Mouse (Mus musculus) embryonic fibroblast, embryonic 13.5 days (primary cell): ENCODE results near the gene Guk1.

ENCODE experiments used
- CTCF ChIP-seq: IDR thresholded peaks from 2 replicates; pipeline ENCODE4 v1.5.1; 2011; ENCODE audit warnings: mild to moderate bottlenecking, control low read depth, low read length, moderate library complexity, borderline replicate concordance; ENCODE audit not compliant: insufficient read depth
- POLR2A ChIP-seq: IDR thresholded peaks from 2 replicates; pipeline ENCODE4 v1.6.1; 2011; ENCODE audit warnings: low read depth, mild to moderate bottlenecking, control low read depth, low read length, moderate library complexity

GRCm38 (mm10) chr11:59221604-59222003 is 29.6 kb upstream of the Guk1 start:
- TF ChIP-seq CTCF = no peak
- no peak for TF ChIP-seq POLR2A
